Mouse (Mus musculus): ENCODE data around the gene Nudt8. TPM values are rescaled to one million over a fixed set of nuclear protein-coding genes. Genes with fewer than 3 reads are reported as not detected.
A peak's percentile ranks its signal among the peaks of the same experiment; 100 is the strongest.

The Nudt8 gene
- polyA plus RNA-seq, 1 experiment, result 49.5 TPM

- peaks cover 5% of the 10 kb centered on the region for H3K4me1 ChIP-seq (ENCODE audit: control insufficient read depth, insufficient read depth, insufficient read length, low read length)
- no peak overlapping the region for H3K4me3 ChIP-seq (ENCODE audit: insufficient read depth, low read depth, low read length)
- H3K27ac ChIP-seq (replicated peaks; ENCODE audit: low read depth, low read length), result no peak overlapping the region
These were observed 3.6 kb upstream of the Nudt8 start for GRCm38 (mm10) chr19:3996747-3997146.

GRCm38 (mm10) chr19:3997231-3997630, 3.1 kb upstream of the Nudt8 start:
- Histone ChIP-seq H3K4me1 (ENCODE audit: control insufficient read depth, insufficient read depth, insufficient read length, low read length) (peaks cover 5% of the 10 kb centered on the region), H3K27ac (replicated peaks; ENCODE audit: low read depth, low read length) (no peak overlapping the region), H3K4me3 (ENCODE audit: insufficient read depth, low read depth, low read length) (no peak overlapping the region)

- H3K4me1 ChIP-seq (ENCODE audit: control insufficient read depth, insufficient read depth, insufficient read length, low read length), result peaks cover 5% of the 10 kb centered on the region
- no peak overlapping the region for H3K4me3 ChIP-seq (ENCODE audit: insufficient read depth, low read depth, low read length)
- no peak overlapping the region for H3K27ac ChIP-seq (replicated peaks; ENCODE audit: low read depth, low read length)
These were observed 2.0 kb upstream of the Nudt8 start for GRCm38 (mm10) chr19:3998335-3998734.

DNA sequence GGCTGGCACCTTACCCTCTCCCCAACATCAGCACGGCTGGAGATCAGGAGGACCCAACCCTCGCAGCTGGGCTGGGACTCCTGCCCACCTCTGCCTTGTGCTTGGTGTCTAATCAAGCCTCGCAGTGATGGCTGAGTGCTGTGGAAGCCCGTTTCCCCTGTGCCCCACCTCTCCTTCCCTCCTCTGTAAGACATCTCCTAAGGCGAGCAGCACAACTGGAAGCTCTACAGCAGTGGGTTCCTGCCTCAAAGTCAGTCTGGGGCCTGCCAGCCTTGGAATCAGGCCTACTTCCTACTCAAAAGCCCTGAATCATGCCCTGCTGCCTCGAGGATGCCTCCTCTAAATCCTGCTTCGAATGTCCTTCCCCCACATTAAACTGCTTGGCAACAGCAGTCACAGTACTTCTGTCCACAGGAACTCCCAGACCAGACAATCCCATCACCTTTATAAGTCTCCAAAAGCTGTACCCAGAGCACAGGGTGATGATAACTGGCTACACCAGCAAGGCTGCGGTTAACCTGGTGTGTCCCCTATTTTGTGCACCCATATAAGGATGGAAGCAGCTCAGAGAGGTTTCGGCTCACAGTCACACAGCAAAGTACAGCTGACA, 1.2 kb upstream of the Nudt8 start:
- Histone ChIP-seq H3K27ac (replicated peaks; ENCODE audit: low read depth, low read length) (peak overlapping the region; percentile 71; the same call in 1 of the 2 replicates), H3K4me1 (ENCODE audit: control insufficient read depth, insufficient read depth, insufficient read length, low read length) (peaks cover 5% of the 10 kb centered on the region), H3K4me3 (ENCODE audit: insufficient read depth, low read depth, low read length) (peak overlapping the region; percentile 57)

GRCm38 (mm10) chr19:4000949-4001525, 657 bp downstream of the Nudt8 start:
- Histone ChIP-seq H3K27ac (replicated peaks; ENCODE audit: low read depth, low read length) (peak overlapping the region; percentile 61; the same call in 1 of the 2 replicates), H3K4me3 (ENCODE audit: insufficient read depth, low read depth, low read length) (peak overlapping the region; percentile 74), H3K4me1 (ENCODE audit: control insufficient read depth, insufficient read depth, insufficient read length, low read length) (peaks cover 5% of the 10 kb centered on the region)

DNA sequence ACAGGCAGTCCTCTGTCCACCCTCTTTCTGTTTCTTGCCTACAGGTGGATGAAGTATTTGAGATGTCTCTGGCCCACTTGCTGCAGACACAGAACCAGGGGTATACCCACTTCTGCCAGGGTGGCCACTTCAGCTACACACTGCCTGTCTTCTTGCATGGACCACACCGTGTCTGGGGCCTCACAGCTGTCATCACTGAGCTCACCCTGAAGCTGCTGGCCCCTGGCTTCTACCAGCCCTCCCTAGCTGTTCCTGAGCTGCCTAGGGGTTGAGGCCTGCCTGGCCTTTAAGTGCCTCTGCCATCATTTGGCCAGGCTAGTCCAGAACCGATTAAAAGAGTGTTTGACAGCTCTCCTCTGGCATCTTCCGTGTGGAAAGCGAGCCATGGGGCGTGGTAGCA, 1.4 kb downstream of the Nudt8 start:
- Histone ChIP-seq H3K4me3 (ENCODE audit: insufficient read depth, low read depth, low read length) (no peak overlapping the region), H3K27ac (replicated peaks; ENCODE audit: low read depth, low read length) (no peak overlapping the region)

GRCm38 (mm10) chr19:4003112-4003511, 2.7 kb downstream of the Nudt8 start, which contains the start of gene Doc2g:
TSS of gene Doc2g (plus strand) at chr19:4003313.
- Histone ChIP-seq H3K4me3 (ENCODE audit: insufficient read depth, low read depth, low read length) (no peak within 1 kb of the TSS), H3K27ac (replicated peaks; ENCODE audit: low read depth, low read length) (no peak within 1 kb of the TSS), H3K4me1 (ENCODE audit: control insufficient read depth, insufficient read depth, insufficient read length, low read length) (peaks cover 5% of the 10 kb centered on the region)

More for the DNA sequence above, 1.4 kb downstream of the Nudt8 start:
- peaks cover 5% of the 10 kb centered on the region for H3K4me1 ChIP-seq (ENCODE audit: control insufficient read depth, insufficient read depth, insufficient read length, low read length)

DNA sequence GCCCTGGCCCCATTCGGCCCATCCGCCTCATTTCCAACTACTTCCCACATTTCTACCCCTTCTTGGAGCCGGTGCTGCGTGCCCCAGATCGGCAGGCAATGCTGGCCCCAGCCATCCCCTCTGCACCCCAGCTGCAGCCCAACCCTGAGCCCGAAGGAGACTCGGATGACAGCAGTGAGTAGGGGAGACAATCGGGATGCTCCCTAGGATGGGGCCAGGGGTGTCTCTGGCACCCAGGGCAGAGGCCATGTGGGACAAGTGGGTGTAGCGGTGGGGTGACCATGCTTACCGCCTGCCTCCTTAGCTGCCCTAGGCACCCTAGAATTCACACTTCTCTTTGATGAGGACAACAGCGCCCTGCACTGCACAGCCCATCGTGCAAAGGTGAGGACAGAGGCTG, 3.3 kb downstream of the Nudt8 start:
- Histone ChIP-seq H3K4me3 (ENCODE audit: insufficient read depth, low read depth, low read length) (no peak overlapping the region), H3K4me1 (ENCODE audit: control insufficient read depth, insufficient read depth, insufficient read length, low read length) (peaks cover 5% of the 10 kb centered on the region), H3K27ac (replicated peaks; ENCODE audit: low read depth, low read length) (no peak overlapping the region)

- Histone ChIP-seq H3K4me1 (ENCODE audit: control insufficient read depth, insufficient read depth, insufficient read length, low read length) (peaks cover 5% of the 10 kb centered on the region), H3K27ac (replicated peaks; ENCODE audit: low read depth, low read length) (no peak overlapping the region), H3K4me3 (ENCODE audit: insufficient read depth, low read depth, low read length) (no peak overlapping the region)
These were observed 4.0 kb downstream of the Nudt8 start for GRCm38 (mm10) chr19:4004331-4004730.

DNA sequence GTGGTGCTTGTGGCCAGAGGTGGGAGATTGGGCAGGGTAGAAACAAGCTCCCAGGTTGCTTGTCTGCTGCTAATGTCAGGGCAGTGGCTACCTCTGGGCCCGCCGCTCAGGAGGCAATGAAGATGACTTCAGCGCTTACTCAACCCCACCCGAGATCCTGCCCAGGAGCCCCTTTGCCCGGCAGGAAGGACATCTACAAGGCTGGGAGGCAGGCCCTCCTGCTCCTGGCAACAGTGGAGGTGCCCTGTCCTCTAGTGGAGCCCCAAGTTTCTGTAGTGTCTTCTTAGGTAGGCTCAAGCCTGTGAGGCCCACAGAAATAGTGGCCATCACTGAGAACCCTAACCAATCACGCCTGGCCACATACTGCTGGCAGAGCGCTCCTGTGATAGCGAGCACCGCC, 4.7 kb downstream of the Nudt8 start:
- H3K4me1 ChIP-seq (ENCODE audit: control insufficient read depth, insufficient read depth, insufficient read length, low read length), result peaks cover 5% of the 10 kb centered on the region
- no peak overlapping the region for H3K4me3 ChIP-seq (ENCODE audit: insufficient read depth, low read depth, low read length)
- no peak overlapping the region for H3K27ac ChIP-seq (replicated peaks; ENCODE audit: low read depth, low read length)

- Histone ChIP-seq H3K4me1 (ENCODE audit: control insufficient read depth, insufficient read depth, insufficient read length, low read length) (peaks cover 4% of the 10 kb centered on the region), H3K27ac (replicated peaks; ENCODE audit: low read depth, low read length) (no peak overlapping the region), H3K4me3 (ENCODE audit: insufficient read depth, low read depth, low read length) (no peak overlapping the region)
These were observed 5.6 kb downstream of the Nudt8 start for GRCm38 (mm10) chr19:4005971-4006370.

GRCm38 (mm10) chr19:4011086-4011485, 10.7 kb downstream of the Nudt8 start:
- Histone ChIP-seq H3K4me1 (ENCODE audit: control insufficient read depth, insufficient read depth, insufficient read length, low read length) (no peaks in the 10 kb centered on the region), H3K27ac (replicated peaks; ENCODE audit: low read depth, low read length) (no peak overlapping the region), H3K4me3 (ENCODE audit: insufficient read depth, low read depth, low read length) (0 out of 2 replicates have a peak overlapping the region, but pooled peaks have one; percentile 3)

DNA sequence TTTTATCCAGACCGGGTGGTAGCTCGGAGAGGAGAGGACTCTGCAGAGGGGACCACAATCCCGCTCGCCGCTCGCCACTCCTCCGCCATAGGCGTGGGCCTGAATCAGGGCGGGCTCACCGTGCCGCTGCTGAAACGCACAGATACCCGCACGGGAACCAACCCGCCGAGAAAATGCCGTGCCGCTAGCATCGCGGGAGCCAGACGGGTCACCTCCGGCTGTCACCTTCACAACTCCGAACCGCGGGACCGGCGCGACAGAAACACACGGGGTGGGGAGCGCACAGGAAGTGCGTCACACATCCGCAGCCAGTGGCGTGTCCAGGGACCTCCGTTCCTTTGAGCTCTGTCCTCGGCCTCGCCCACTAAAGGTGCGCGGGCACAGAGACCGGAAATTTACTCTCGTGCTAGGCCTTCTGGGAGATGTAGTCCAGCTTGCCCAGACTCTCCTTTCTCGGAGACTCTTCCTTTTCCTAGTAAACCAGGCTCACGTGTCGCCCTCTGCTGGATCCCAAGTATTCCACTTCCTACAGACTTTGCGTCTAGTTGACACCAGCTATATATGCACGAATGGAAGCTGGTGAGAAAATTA, 12.1 kb downstream of the Nudt8 start, which contains the start of gene Ndufv1:
TSS of gene Ndufv1 (minus strand) at position 375 of the 591 bp plus-strand sequence.
- no peaks in the 10 kb centered on the region for H3K4me1 ChIP-seq (ENCODE audit: control insufficient read depth, insufficient read depth, insufficient read length, low read length)
- H3K27ac ChIP-seq (replicated peaks; ENCODE audit: low read depth, low read length), result peak within 1 kb of the TSS; percentile 91
- peak within 1 kb of the TSS; percentile 86 for H3K4me3 ChIP-seq (ENCODE audit: insufficient read depth, low read depth, low read length)

DNA sequence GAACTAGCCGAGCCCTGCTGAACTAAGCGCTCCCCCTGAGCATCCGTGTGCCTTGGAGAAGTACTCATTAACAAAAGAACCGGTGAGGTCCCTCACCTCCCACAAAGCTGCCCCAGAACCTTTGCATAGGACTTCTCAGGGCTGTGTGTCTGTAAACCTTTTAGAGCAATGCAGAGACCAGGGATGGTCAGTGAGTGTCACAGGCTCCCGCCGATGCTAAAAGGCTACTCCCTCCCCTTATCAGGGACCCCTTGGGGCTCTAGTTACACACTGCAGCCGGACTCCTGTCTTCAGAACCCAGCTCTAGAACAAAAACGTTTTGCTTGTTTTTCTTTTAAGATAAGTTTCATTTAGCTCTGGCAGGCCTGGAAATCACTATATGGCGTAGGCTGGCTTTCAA, 12.7 kb downstream of the Nudt8 start:
- H3K4me3 ChIP-seq (ENCODE audit: insufficient read depth, low read depth, low read length), result peak overlapping the region; percentile 50
- H3K4me1 ChIP-seq (ENCODE audit: control insufficient read depth, insufficient read depth, insufficient read length, low read length), result no peaks in the 10 kb centered on the region
- H3K27ac ChIP-seq (replicated peaks; ENCODE audit: low read depth, low read length), result no peak overlapping the region

GRCm38 (mm10) chr19:4014802-4015201, 14.4 kb downstream of the Nudt8 start:
- H3K27ac ChIP-seq (replicated peaks; ENCODE audit: low read depth, low read length), result no peak overlapping the region
- no peak overlapping the region for H3K4me3 ChIP-seq (ENCODE audit: insufficient read depth, low read depth, low read length)
- no peaks in the 10 kb centered on the region for H3K4me1 ChIP-seq (ENCODE audit: control insufficient read depth, insufficient read depth, insufficient read length, low read length)

DNA sequence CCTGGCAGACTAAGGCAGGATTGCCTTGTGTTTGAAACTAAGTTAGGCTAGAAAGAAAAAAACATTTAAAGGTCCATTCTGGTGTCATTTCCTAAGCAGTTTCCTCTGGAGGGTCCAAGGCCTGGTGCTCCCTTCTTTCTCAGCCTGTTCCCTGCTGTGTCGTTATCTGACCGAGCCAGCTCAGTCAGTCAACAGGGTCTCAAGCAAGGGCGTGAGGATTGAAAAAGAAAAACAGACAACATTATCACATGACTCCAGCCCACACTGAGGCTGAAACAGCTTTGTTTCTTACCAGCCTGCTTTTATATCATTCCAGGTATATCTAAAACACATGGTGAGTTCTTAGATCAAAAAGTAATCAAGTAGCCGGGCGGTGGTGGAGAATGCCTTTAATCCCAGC, 15.3 kb downstream of the Nudt8 start:
- Histone ChIP-seq H3K27ac (replicated peaks; ENCODE audit: low read depth, low read length) (no peak overlapping the region), H3K4me1 (ENCODE audit: control insufficient read depth, insufficient read depth, insufficient read length, low read length) (no peaks in the 10 kb centered on the region), H3K4me3 (ENCODE audit: insufficient read depth, low read depth, low read length) (no peak overlapping the region)

Data from brown adipose tissue, adult 24 weeks (tissue).